Mouse (Mus musculus) lung, adult 18-20 months (tissue): Measurements from ENCODE around the gene Gm3286.
"Not testable (repeated sequence)": the region's sequence is repeated elsewhere in the genome, so short reads cannot be mapped to it uniquely, and the experiment has no call there.

Source experiments
- DNase-seq, 2 experiments: peaks; one replicate each; pipeline ENCODE4 v3.0.0; 2022; ENCODE audit warnings: mixed read lengths in 2 of 2

Gm3286 gene

GRCm38 (mm10) chr5:95510458-95510857 is at the start of gene Gm3286:
TSS of gene Gm3286 (plus strand) at chr5:95510758.
- DNase-seq: not testable (repeated sequence)
